Mouse (Mus musculus) T-cell, adult 2 months (primary cell): Measurements from ENCODE around the gene Fam129a.
"Not testable (repeated sequence)": the region's sequence is repeated elsewhere in the genome, so short reads cannot be mapped to it uniquely, and the experiment has no call there.

Experiments used
- DNase-seq: peaks from one replicate; pipeline ENCODE4 v3.0.0; 2022; ENCODE audit warnings: low spot score

Gene Fam129a

GRCm38 (mm10) chr1:151664837-151665431 lies 93.9 kb downstream of the Fam129a start:
- DNase-seq = no peak

GRCm38 (mm10) chr1:151667351-151668074 lies 96.5 kb downstream of the Fam129a start:
- no peak for DNase-seq

GRCm38 (mm10) chr1:151670006-151670591 lies 99.1 kb downstream of the Fam129a start:
- no peak for DNase-seq

GRCm38 (mm10) chr1:151675684-151676083 lies 104.7 kb downstream of the Fam129a start:
- DNase-seq = no peak

- no peak for DNase-seq
These were observed 106.3 kb downstream of the Fam129a start for GRCm38 (mm10) chr1:151677185-151677809.

- DNase-seq = no peak
These were observed 107.0 kb downstream of the Fam129a start for GRCm38 (mm10) chr1:151677975-151678374.

- no peak for DNase-seq
These were observed 108.2 kb downstream of the Fam129a start for GRCm38 (mm10) chr1:151679153-151679552.

- no peak for DNase-seq
These were observed 109.1 kb downstream of the Fam129a start for GRCm38 (mm10) chr1:151679883-151680613.

GRCm38 (mm10) chr1:151680971-151681370 lies 110.0 kb downstream of the Fam129a start:
- no peak for DNase-seq

GRCm38 (mm10) chr1:151682896-151683295 lies 111.9 kb downstream of the Fam129a start:
- peak; percentile 47 for DNase-seq

- DNase-seq = no peak
These were observed 113.5 kb downstream of the Fam129a start for GRCm38 (mm10) chr1:151684451-151684892.

GRCm38 (mm10) chr1:151684978-151685377 lies 114.0 kb downstream of the Fam129a start:
- DNase-seq = peak; percentile 76

- DNase-seq = no peak
These were observed 114.8 kb downstream of the Fam129a start for GRCm38 (mm10) chr1:151685666-151686309.

GRCm38 (mm10) chr1:151686696-151687095 lies 115.7 kb downstream of the Fam129a start:
- no peak for DNase-seq

- DNase-seq = no peak
These were observed 118.0 kb downstream of the Fam129a start for GRCm38 (mm10) chr1:151689032-151689431.

- DNase-seq = no peak
These were observed 118.6 kb downstream of the Fam129a start for GRCm38 (mm10) chr1:151689561-151689960.

GRCm38 (mm10) chr1:151690061-151690460 lies 119.1 kb downstream of the Fam129a start:
- no peak for DNase-seq

- no peak for DNase-seq
These were observed 119.7 kb downstream of the Fam129a start for GRCm38 (mm10) chr1:151690583-151691193.

- not testable (repeated sequence) for DNase-seq
These were observed 121.9 kb downstream of the Fam129a start for GRCm38 (mm10) chr1:151692867-151693266.

GRCm38 (mm10) chr1:151696751-151697150 lies 125.8 kb downstream of the Fam129a start:
- no peak for DNase-seq
